Mouse (Mus musculus) erythroblast, embryonic 14.5 days (primary cell): ENCODE data around the gene Prkag2. TPM values are rescaled to one million over a fixed set of nuclear protein-coding genes. Genes with fewer than 3 reads are reported as not detected.

ENCODE experiments used
- H3K27me3 ChIP-seq: 2 replicates; pipeline ENCODE4 v1.6.1; 2012; ENCODE audit warnings: inconsistent platforms; ENCODE audit not compliant: control insufficient read depth
- H3K36me3 ChIP-seq: 2 replicates; pipeline ENCODE4 v1.6.1; 2012; ENCODE audit warnings: mild to moderate bottlenecking, inconsistent platforms; ENCODE audit not compliant: control insufficient read depth
- H3K4me1 ChIP-seq: 2 replicates; pipeline ENCODE4 v1.6.1; 2012; ENCODE audit warnings: inconsistent platforms; ENCODE audit not compliant: control insufficient read depth
- H3K4me3 ChIP-seq: replicated peaks from 2 replicates; pipeline ENCODE3; 2012; ENCODE audit warnings: moderate library complexity, mild to moderate bottlenecking, inconsistent platforms
- H3K9me3 ChIP-seq: 2 replicates; pipeline ENCODE4 v1.6.1; 2012; ENCODE audit warnings: low read length, inconsistent platforms, mixed read lengths; ENCODE audit not compliant: control insufficient read depth
- GATA1 ChIP-seq: IDR thresholded peaks from 2 replicates; pipeline ENCODE4 v1.6.1; 2012; ENCODE audit warnings: low read length, inconsistent platforms, mixed read lengths
- TAL1 ChIP-seq: IDR thresholded peaks from 3 replicates; pipeline ENCODE4 v1.6.1; 2012; ENCODE audit warnings: low read length, inconsistent platforms, mixed read lengths
- polyA plus RNA-seq: library from polyadenylated mRNA; stranded (reverse); fragments of >175 nt; gene quantifications from 2 replicates; pipeline ENCODE4 v1.2.3, GENCODE M21; 2012

The Prkag2 gene
- 0.07 and 0.14 TPM in 2 replicates for polyA plus RNA-seq

DNA sequence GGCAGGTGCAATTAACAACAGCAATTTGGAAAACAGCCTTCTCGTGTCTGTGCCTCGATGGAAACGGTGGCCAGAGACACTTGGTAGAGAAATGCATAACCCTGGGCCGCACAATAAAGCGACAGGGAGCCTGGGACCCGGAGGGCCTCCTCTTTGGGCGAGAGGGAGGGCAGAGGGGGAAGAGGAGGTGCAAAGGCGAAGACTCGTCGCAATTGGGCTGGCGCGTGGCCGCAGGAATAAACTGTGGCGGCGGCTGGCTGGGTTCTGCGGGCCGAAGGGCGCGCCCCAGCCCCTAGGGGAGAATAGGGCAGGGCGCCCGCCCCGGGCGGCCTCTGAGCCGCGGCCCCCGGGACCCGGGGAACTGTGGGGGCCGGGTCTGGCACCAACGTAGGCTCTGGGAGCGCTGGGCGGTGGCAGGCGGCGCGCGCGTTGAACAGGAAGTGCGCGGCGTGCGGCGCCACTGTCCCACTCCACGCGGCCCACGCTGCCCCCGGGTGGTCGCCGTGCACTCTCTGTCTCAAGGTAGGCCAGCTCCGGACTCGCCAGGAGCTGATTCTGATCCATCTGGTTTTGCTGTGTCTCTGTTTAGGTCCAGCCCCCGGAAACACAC is at the start of gene Prkag2:
TSS of gene Prkag2 (minus strand) at position 127 of the 610 bp plus-strand sequence.
- H3K36me3 ChIP-seq, result no peaks in the 10 kb centered on the region
- no peaks in the 10 kb centered on the region for H3K4me1 ChIP-seq
- no peaks in the 10 kb centered on the region for H3K9me3 ChIP-seq
- peaks cover 33% of the 10 kb centered on the region for H3K27me3 ChIP-seq
- H3K4me3 ChIP-seq, result peak within 1 kb of the TSS; percentile 53
- TF ChIP-seq GATA1, result no peak
- no peak for TF ChIP-seq TAL1

DNA sequence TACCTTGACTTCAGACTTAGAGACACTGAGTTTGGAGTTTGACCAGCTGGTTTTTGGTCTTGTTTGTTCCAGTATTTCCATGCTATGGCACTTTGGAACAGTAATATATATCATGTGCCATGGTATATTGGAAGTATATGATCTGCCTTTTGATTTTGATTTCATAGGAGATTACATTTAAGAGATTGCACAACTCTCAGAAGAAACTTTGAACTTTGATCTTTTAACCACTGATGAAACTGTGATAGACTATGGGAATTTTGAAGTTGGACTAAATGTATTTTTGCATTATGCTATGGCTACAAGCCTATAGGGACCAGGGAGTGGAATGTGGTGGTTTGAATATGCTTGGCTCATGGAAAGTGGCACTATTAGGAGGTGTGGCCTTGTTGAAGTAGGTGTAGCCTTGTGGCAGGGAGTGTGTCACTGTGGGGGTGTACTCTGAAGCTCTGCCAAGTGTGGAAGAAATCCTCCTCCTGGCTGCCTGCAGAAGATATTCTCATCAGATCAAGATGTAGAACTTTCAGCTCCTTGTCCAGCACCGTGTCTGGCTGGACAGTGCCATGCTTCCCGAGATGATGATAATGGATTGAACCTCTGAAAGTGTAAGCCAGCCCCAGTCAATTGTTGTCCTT is 49.0 kb upstream of the Prkag2 start:
- H3K27me3 ChIP-seq, result no peaks in the 10 kb centered on the region
- H3K4me3 ChIP-seq, result no peak overlapping the region
- no peaks in the 10 kb centered on the region for H3K4me1 ChIP-seq
- TF ChIP-seq TAL1, result no peak
- TF ChIP-seq GATA1, result no peak
- no peaks in the 10 kb centered on the region for H3K36me3 ChIP-seq
- H3K9me3 ChIP-seq, result no peaks in the 10 kb centered on the region

DNA sequence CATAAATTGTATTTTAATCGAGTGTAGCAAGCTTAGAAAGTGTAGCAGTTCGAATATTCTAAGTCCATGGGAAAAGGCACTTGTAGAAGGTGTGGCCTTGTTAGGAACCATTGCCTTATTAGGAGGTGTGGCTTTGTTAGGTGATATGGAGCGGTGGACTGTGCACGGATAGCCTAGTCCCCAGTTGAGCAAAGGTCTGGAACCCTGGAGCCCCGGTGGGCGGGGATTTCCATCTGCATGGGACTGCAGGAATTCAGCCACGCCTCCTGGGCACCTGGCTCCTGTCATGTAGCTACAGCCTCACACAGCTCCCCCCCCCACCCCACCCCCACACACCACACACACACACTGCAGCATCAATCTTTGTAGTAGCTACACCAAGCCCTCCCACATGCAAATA is 46.3 kb upstream of the Prkag2 start:
- Histone ChIP-seq H3K9me3 (no peaks in the 10 kb centered on the region), H3K27me3 (no peaks in the 10 kb centered on the region), H3K4me1 (no peaks in the 10 kb centered on the region), H3K4me3 (no peak overlapping the region), H3K36me3 (no peaks in the 10 kb centered on the region)
- TF ChIP-seq GATA1 (no peak), TAL1 (no peak)

DNA sequence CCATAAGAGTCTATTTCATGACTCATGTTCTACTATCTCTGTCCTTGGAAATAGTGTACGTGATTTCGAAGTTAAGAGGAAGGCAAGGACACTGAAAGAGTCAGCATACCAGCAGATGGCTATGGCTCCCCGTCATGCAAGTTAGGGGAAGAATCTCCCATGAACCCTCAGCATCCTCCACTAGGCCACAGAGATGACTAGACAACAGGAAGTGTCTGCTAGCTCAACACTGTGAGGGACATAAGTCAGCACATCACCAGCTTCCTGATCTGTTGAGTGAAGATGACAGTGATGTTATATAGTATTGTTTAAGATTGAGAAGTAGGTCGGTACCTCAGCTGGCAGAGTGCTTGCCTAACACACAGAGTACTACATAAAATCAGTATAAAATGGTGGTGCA is 27.4 kb upstream of the Prkag2 start:
- H3K9me3 ChIP-seq, result no peaks in the 10 kb centered on the region
- no peak for TF ChIP-seq TAL1
- TF ChIP-seq GATA1, result no peak
- no peak overlapping the region for H3K4me3 ChIP-seq
- no peaks in the 10 kb centered on the region for H3K27me3 ChIP-seq
- no peaks in the 10 kb centered on the region for H3K4me1 ChIP-seq
- H3K36me3 ChIP-seq, result no peaks in the 10 kb centered on the region

DNA sequence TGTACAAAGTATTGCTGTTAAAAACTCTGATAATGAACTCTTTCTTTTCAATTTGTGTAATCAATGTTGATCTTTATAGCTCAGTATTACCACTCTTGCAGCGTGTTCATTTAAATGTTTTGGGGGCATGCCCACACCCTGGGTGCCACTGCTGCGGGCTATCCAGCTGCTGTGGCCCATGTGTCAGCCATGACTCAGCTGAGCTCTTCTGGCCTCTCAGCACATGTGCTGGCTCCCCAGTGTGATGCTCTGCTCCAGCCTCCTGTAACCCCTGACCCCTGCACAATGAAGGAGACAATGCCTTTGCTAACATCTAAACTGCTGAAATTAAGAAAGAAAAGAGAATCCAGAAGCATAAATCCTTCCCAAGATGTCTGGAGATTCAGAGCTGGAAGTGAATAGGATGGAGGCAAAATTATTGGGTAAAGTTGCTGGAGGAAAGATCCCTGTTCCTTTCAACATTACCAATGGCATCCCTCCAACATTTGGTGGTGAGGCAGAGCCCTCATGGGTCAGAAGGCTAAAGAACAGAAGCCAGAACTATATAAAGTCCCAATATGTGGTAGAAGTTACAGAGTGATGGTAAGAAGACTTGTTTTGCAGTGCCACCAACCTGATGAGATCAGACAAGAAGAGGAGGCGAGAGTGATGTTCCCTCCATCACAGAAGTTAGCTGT is 25.6 kb upstream of the Prkag2 start:
- Histone ChIP-seq H3K9me3 (no peaks in the 10 kb centered on the region), H3K36me3 (no peaks in the 10 kb centered on the region), H3K4me1 (no peaks in the 10 kb centered on the region), H3K27me3 (no peaks in the 10 kb centered on the region), H3K4me3 (no peak overlapping the region)
- TF ChIP-seq GATA1 (no peak), TAL1 (no peak)

DNA sequence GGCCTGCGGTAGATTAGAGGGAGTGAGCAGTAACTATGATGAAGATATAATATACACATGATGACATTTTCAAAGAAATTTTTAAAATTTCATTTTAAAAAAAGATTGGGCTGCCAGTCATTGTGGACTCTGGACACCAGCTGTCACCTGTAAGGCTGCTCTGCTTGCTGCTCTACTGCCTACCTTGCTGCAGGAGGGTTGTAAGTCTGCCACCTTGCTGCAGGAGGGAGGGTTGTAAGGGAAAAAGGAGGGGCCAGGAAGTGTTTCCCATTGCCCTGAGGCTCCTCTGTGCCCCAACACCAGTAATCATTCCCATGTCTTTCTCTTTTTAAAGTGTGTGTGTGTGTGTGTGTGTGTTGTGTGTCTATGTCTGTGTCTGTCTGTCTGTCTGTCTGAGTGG is 22.1 kb upstream of the Prkag2 start:
- Histone ChIP-seq H3K36me3 (no peaks in the 10 kb centered on the region), H3K9me3 (peaks cover 3% of the 10 kb centered on the region; the same call in 1 of the 2 replicates), H3K4me1 (no peaks in the 10 kb centered on the region), H3K4me3 (no peak overlapping the region), H3K27me3 (no peaks in the 10 kb centered on the region)
- TF ChIP-seq GATA1, result no peak
- TF ChIP-seq TAL1, result no peak

DNA sequence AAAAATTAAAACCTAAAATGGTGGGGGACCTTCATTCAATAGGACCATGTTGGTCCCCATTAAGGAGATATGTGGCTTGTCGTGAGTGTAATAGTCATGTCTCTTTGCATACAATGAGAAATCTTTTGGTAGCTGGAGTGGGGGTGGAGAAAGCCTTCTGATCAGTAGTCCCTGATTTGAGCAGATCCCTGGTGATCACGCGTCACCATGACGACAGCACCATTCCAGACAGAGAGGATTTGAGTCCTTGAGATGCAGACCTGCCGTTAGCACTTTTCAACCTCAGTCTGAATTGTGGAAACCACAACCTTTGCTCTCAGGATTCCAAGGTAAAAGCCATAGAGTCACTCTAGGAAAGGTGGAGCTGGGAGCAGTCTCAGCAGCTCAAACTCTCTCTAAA is 18.7 kb upstream of the Prkag2 start:
- Histone ChIP-seq H3K27me3 (no peaks in the 10 kb centered on the region), H3K9me3 (peaks cover 8% of the 10 kb centered on the region; the same call in 1 of the 2 replicates), H3K4me1 (no peaks in the 10 kb centered on the region), H3K36me3 (no peaks in the 10 kb centered on the region), H3K4me3 (no peak overlapping the region)
- TF ChIP-seq TAL1, result no peak
- no peak for TF ChIP-seq GATA1

DNA sequence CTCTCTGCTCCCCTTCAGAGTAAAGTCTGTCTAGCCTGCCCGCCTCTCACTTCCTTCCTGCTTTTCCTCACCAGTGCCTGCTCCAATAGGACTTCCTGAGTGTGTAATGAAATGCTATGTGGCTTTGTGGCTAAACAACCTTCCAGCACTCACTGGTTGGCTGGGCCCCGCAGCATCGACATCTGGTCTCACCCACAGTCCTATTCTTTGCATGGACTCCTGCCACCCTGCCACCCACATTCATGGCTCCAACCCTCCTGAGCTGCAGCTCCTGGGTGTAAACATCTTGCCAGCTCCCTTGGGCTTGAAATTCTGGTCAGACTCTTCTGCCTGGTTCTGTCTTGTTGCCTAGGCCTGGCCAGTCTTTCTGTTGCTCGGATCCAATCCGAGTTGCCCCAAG is 15.6 kb upstream of the Prkag2 start:
- no peaks in the 10 kb centered on the region for H3K36me3 ChIP-seq
- no peak for TF ChIP-seq GATA1
- no peak for TF ChIP-seq TAL1
- H3K4me3 ChIP-seq, result no peak overlapping the region
- no peaks in the 10 kb centered on the region for H3K4me1 ChIP-seq
- no peaks in the 10 kb centered on the region for H3K27me3 ChIP-seq
- peaks cover 8% of the 10 kb centered on the region; the same call in 1 of the 2 replicates for H3K9me3 ChIP-seq

DNA sequence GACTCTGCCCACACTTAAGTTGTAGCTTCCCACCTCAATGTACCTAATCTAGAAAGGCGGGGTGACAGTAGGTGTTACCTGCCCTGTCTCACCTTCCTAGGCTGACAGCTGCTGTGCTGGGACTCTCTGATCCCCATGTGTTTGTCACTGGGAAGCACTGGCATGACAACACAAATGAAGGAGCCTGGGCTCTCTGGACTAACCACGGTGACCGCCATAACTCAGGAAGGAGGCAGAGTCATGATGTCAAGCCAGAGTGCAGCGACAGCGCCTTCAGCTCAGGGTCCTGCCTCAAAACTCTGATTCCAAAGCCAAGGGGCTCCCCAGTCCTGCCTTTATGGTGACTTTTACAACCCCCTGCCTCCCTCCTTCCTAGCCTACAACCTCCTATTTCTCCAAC is 14.8 kb upstream of the Prkag2 start:
- Histone ChIP-seq H3K27me3 (no peaks in the 10 kb centered on the region), H3K36me3 (no peaks in the 10 kb centered on the region), H3K4me1 (no peaks in the 10 kb centered on the region), H3K4me3 (no peak overlapping the region), H3K9me3 (peaks cover 8% of the 10 kb centered on the region; the same call in 1 of the 2 replicates)
- TF ChIP-seq TAL1 (no peak), GATA1 (no peak)
